Mouse (Mus musculus): ENCODE measurements around the gene Smyd1.

GRCm38 (mm10) chr6:71256166-71256565 is 65.9 kb downstream of the Smyd1 start:
- TF ChIP-seq CTCF (IDR thresholded peaks at IDR 0.05) (no peak), EP300 (IDR thresholded peaks at IDR 0.05; ENCODE audit: insufficient read depth, low read depth, low read length) (no peak), POLR2A (IDR thresholded peaks at IDR 0.05; ENCODE audit: insufficient read depth, low read depth, low read length) (no peak)
